ENCODE assay signal across 14 mouse cellular contexts in the genomic region with DNA sequence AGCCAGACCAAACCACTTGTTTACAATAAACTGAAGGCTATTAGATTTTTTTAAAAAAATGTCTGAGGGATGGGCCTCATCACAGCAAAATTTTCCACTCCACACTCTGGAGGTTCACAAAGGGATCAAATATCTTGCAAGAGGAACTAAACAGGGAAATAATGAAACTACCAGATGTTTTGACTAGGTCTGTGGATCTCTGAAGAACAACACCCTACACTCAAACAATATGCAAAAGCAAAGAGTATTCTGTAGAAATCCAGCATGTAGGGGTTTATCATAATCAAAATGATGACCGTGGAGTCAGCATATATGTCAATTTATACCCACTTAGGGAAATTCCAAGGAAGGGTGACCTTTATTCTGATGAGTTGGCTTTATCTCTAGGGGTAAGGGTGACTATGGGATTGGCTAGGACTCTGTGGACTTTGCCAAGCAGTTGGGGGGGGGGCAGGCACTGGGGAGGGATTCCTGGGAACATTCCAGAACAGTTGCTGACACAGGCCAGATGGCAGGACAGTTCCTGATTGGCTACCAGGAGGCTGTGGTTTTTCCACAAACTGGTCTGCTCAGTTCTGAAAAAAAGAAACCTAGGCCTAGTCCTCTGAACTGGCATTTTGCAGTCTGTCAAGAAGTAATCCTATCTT.
A peak's percentile ranks its signal among the peaks of the same experiment; 100 is the strongest.
DNase-seq lines count a peak whose midpoint lies in the region; ATAC-seq and TF ChIP-seq lines count a peak whose summit lies in the region.
"Had no signal": no experiment of that assay in that cellular context is flagged by ENCODE, and none has a peak within 500 bp of the region (broad histone marks: within the 10 kb centered on the region; RNA-seq: fewer than 3 reads in every experiment).

No protein-coding gene starts in this region.

- H3K4me2 ChIP-seq in embryonic facial prominence, embryonic 15.5 days (replicated peaks): no peak overlapping the region
- no peak overlapping the region for H3K4me2 ChIP-seq in intestine, postnatal 0 days (replicated peaks; ENCODE audit: low read depth)
- H3K4me2 ChIP-seq: hindbrain, embryonic 14.5 days; limb, embryonic 12.5 days had no signal

- H3K4me3 ChIP-seq in embryonic facial prominence, embryonic 15.5 days (replicated peaks): no peak overlapping the region
- no peak overlapping the region for H3K4me3 ChIP-seq in intestine, postnatal 0 days (ENCODE audit: low read depth, low read length)
- H3K4me3 ChIP-seq: limb, embryonic 12.5 days had no signal

- no peaks in the 10 kb centered on the region for H3K9me3 ChIP-seq in embryonic facial prominence, embryonic 15.5 days (replicated peaks)
- H3K9me3 ChIP-seq in intestine, postnatal 0 days (ENCODE audit: control insufficient read depth): no peaks in the 10 kb centered on the region
- H3K9me3 ChIP-seq: limb, embryonic 12.5 days had no signal

- ATAC-seq in embryonic facial prominence, embryonic 15.5 days (ENCODE audit: insufficient number of reproducible peaks, low FRiP score, low TSS enrichment, low read depth): peak; percentile 34; the same call in 1 of the 2 replicates
- ATAC-seq in intestine, postnatal 0 days: peak; percentile 54
- ATAC-seq in granulocyte monocyte progenitor cell, adult 5-6 weeks (replicated peaks; ENCODE audit: poor library complexity, severe bottlenecking): no peak

- 64% methylated on average over 1 of the region's 1 CpGs for WGBS in embryonic facial prominence, embryonic 15.5 days
- WGBS in intestine, postnatal 0 days: 53% methylated on average over 1 of the region's 1 CpGs

- TF ChIP-seq CTCF in intestine, postnatal 0 days (IDR thresholded peaks at IDR 0.05; ENCODE audit: low read depth): no peak

- DNase-seq in adrenal gland, postnatal 14 days: peak; percentile 9
- DNase-seq in adrenal gland, postnatal 25 days: no peak
- DNase-seq in kidney, adult 9 months: peak; percentile 2
- DNase-seq in kidney, adult 8-10 months: no peak
- no peak for DNase-seq in layer of hippocampus, adult 18-20 months (ENCODE audit: low spot score in 2 of 2)
- DNase-seq: adrenal gland, adult 2 months; layer of hippocampus, postnatal 36 days; retina, postnatal 1 day had no signal

- no peaks in the 10 kb centered on the region for H3K27me3 ChIP-seq in embryonic facial prominence, embryonic 15.5 days
- no peaks in the 10 kb centered on the region for H3K27me3 ChIP-seq in intestine, postnatal 0 days (replicated peaks; ENCODE audit: control insufficient read depth, insufficient read depth, low read length)
- H3K27me3 ChIP-seq: limb, embryonic 12.5 days had no signal

- H3K4me1 ChIP-seq in embryonic facial prominence, embryonic 15.5 days: no peaks in the 10 kb centered on the region
- no peaks in the 10 kb centered on the region for H3K4me1 ChIP-seq in intestine, postnatal 0 days (replicated peaks; ENCODE audit: control insufficient read depth, insufficient read depth, low read length)
- H3K4me1 ChIP-seq: limb, embryonic 12.5 days had no signal

- no peaks in the 10 kb centered on the region for H3K36me3 ChIP-seq in embryonic facial prominence, embryonic 15.5 days
- no peaks in the 10 kb centered on the region for H3K36me3 ChIP-seq in intestine, postnatal 0 days (ENCODE audit: control insufficient read depth, insufficient read depth)
- H3K36me3 ChIP-seq: limb, embryonic 12.5 days had no signal

- H3K27ac ChIP-seq in embryonic facial prominence, embryonic 15.5 days (replicated peaks): no peak overlapping the region
- no peak overlapping the region for H3K27ac ChIP-seq in intestine, postnatal 0 days (ENCODE audit: low read depth, low read length)
- H3K27ac ChIP-seq: hindbrain, embryonic 14.5 days; kidney, postnatal 0 days; limb, embryonic 12.5 days had no signal

- no peak overlapping the region for H3K9ac ChIP-seq in embryonic facial prominence, embryonic 15.5 days
- H3K9ac ChIP-seq in intestine, postnatal 0 days (ENCODE audit: low read depth, low read length): no peak overlapping the region
- H3K9ac ChIP-seq: hindbrain, embryonic 14.5 days; limb, embryonic 12.5 days had no signal

Comparison
In these comparisons a context has a peak if more than half of its experiments do, and no peak if none do; other contexts are left out.
1. DNase-seq: peak in adrenal gland, postnatal 14 days (single experiment) and kidney, adult 9 months (single experiment); none in adrenal gland, postnatal 25 days (single experiment), kidney, adult 8-10 months (0 of 2) and layer of hippocampus, adult 18-20 months (0 of 2).